Mouse (Mus musculus) ES-Bruce4 (cell line): ENCODE results near the gene Klk6.

Experiments
- CTCF ChIP-seq: IDR thresholded peaks from one replicate; pipeline ENCODE4 v1.8.1; 2011; ENCODE audit warnings: low read depth, low read length
- EP300 ChIP-seq: IDR thresholded peaks from 2 replicates; pipeline ENCODE4 v1.6.1; 2011; ENCODE audit warnings: low read depth, low read length; ENCODE audit not compliant: insufficient read depth
- POLR2A ChIP-seq: IDR thresholded peaks from one replicate; pipeline ENCODE4 v1.8.1; 2011; ENCODE audit warnings: low read length; ENCODE audit not compliant: insufficient read depth

GRCm38 (mm10) chr7:43780746-43781145 lies 43.6 kb upstream of the Klk6 start, which contains the start of gene Klk10:
- TF ChIP-seq POLR2A: no peak
- no peak for TF ChIP-seq CTCF
- TF ChIP-seq EP300: no peak
